Mouse (Mus musculus) neural tube, embryonic 10.5 days (tissue): ENCODE results near the gene M1ap.

ENCODE experiments used
- DNase-seq: peaks from one replicate; pipeline ENCODE4 v3.0.0-alpha.2; 2017; ENCODE audit warnings: low spot score; ENCODE audit errors: extremely low spot score

Gene M1ap

GRCm38 (mm10) chr6:83069488-83070246 is 123.0 kb downstream of the M1ap start:
- DNase-seq: peak; percentile 66

- no peak for DNase-seq
Measured at GRCm38 (mm10) chr6:83070247-83070310, 123.4 kb downstream of the M1ap start, which contains the start of gene Tlx2. TSS of gene Tlx2 (minus strand) at chr6:83070293.

- DNase-seq: peak; percentile 82
Measured at GRCm38 (mm10) chr6:83070311-83071219, 123.9 kb downstream of the M1ap start.

- no peak for DNase-seq
Measured at GRCm38 (mm10) chr6:83071220-83071619, 124.5 kb downstream of the M1ap start.

- no peak for DNase-seq
Measured at GRCm38 (mm10) chr6:83074979-83075378, 128.3 kb downstream of the M1ap start.

GRCm38 (mm10) chr6:83077630-83078323 is 131.1 kb downstream of the M1ap start, which contains the start of gene Pcgf1:
TSS of gene Pcgf1 (plus strand) at chr6:83077869.
- no peak for DNase-seq

GRCm38 (mm10) chr6:83078324-83078858 is 131.7 kb downstream of the M1ap start:
- DNase-seq: peak; percentile 100
